ENCODE assay signal across 11 mouse cellular contexts in genomic region chr5:100825975-100826374, GRCm38 (mm10). TPM values are rescaled to one million over a fixed set of nuclear protein-coding genes. Genes with fewer than 3 reads are reported as not detected.
DNase-seq lines count a peak whose midpoint lies in the region; ATAC-seq and TF ChIP-seq lines count a peak whose summit lies in the region.
"Had no signal": no experiment of that assay in that cellular context is flagged by ENCODE, and none has a peak within 500 bp of the region (broad histone marks: within the 10 kb centered on the region; RNA-seq: fewer than 3 reads in every experiment).

No protein-coding gene starts in this region.

- ATAC-seq in forebrain, embryonic 14.5 days: no peak
- ATAC-seq in forebrain, embryonic 13.5 days: no peak
- ATAC-seq in lung, embryonic 14.5 days (ENCODE audit: insufficient read depth): no peak

- H3K4me1 ChIP-seq in forebrain, embryonic 14.5 days (ENCODE audit: control insufficient read depth, insufficient read depth, low read length): no peaks in the 10 kb centered on the region
- H3K4me1 ChIP-seq in forebrain, embryonic 13.5 days: no peaks in the 10 kb centered on the region
- H3K4me1 ChIP-seq in lung, embryonic 14.5 days (ENCODE audit: insufficient read depth): no peaks in the 10 kb centered on the region
- H3K4me1 ChIP-seq in small intestine, adult 2 months (ENCODE audit: control insufficient read depth, insufficient read depth, insufficient read length, low read length): no peaks in the 10 kb centered on the region
- H3K4me1 ChIP-seq: embryonic facial prominence, embryonic 12.5 days; limb, embryonic 12.5 days had no signal

- H3K4me3 ChIP-seq in forebrain, embryonic 14.5 days (ENCODE audit: low read depth, low read length): no peak overlapping the region
- no peak overlapping the region for H3K4me3 ChIP-seq in forebrain, embryonic 13.5 days
- no peak overlapping the region for H3K4me3 ChIP-seq in lung, embryonic 14.5 days (ENCODE audit: low read depth, low read length)
- no peak overlapping the region for H3K4me3 ChIP-seq in small intestine, adult 2 months (ENCODE audit: low read depth, low read length)
- H3K4me3 ChIP-seq: embryonic facial prominence, embryonic 12.5 days; limb, embryonic 12.5 days had no signal

- peak; percentile 53 for TF ChIP-seq CTCF in lung, embryonic 14.5 days (IDR thresholded peaks at IDR 0.05; ENCODE audit: low read depth)
- TF ChIP-seq CTCF in small intestine, adult 2 months (IDR thresholded peaks at IDR 0.05; ENCODE audit: extremely low read depth, insufficient read length, insufficient replicate concordance, low read depth, low read length): peak; percentile 48; the same call in 1 of the 2 replicates

- H3K4me2 ChIP-seq in forebrain, embryonic 14.5 days (ENCODE audit: low read length): no peak overlapping the region
- H3K4me2 ChIP-seq in forebrain, embryonic 13.5 days: no peak overlapping the region
- no peak overlapping the region for H3K4me2 ChIP-seq in lung, embryonic 14.5 days
- H3K4me2 ChIP-seq: embryonic facial prominence, embryonic 12.5 days; limb, embryonic 12.5 days had no signal

- H3K27me3 ChIP-seq in forebrain, embryonic 14.5 days (replicated peaks; ENCODE audit: control insufficient read depth, insufficient read depth, low read length): 0 out of 2 replicates have a peak, but pooled peaks cover 3% of the 10 kb centered on the region
- H3K27me3 ChIP-seq in forebrain, embryonic 13.5 days: no peaks in the 10 kb centered on the region
- H3K27me3 ChIP-seq in lung, embryonic 14.5 days (ENCODE audit: insufficient read depth, low read length): no peaks in the 10 kb centered on the region
- H3K27me3 ChIP-seq in small intestine, adult 2 months (ENCODE audit: control insufficient read depth, insufficient read depth, low read length): no peaks in the 10 kb centered on the region
- H3K27me3 ChIP-seq: embryonic facial prominence, embryonic 12.5 days; limb, embryonic 12.5 days had no signal

- no peaks in the 10 kb centered on the region for H3K9me3 ChIP-seq in forebrain, embryonic 14.5 days (replicated peaks; ENCODE audit: control insufficient read depth, low read length)
- H3K9me3 ChIP-seq in forebrain, embryonic 13.5 days (replicated peaks): no peaks in the 10 kb centered on the region
- H3K9me3 ChIP-seq in lung, embryonic 14.5 days (ENCODE audit: low read depth, low read length): no peaks in the 10 kb centered on the region
- H3K9me3 ChIP-seq: embryonic facial prominence, embryonic 12.5 days; limb, embryonic 12.5 days had no signal

- H3K27ac ChIP-seq in forebrain, embryonic 14.5 days (ENCODE audit: low read depth, low read length): no peak overlapping the region
- no peak overlapping the region for H3K27ac ChIP-seq in forebrain, embryonic 13.5 days
- H3K27ac ChIP-seq in lung, embryonic 14.5 days (ENCODE audit: low read depth): no peak overlapping the region
- no peak overlapping the region for H3K27ac ChIP-seq in small intestine, adult 2 months (ENCODE audit: insufficient read depth, low read depth, low read length)
- H3K27ac ChIP-seq: embryonic facial prominence, embryonic 12.5 days; limb, embryonic 12.5 days had no signal

- 21% methylated on average over 2 of the region's 2 CpGs for WGBS in forebrain, embryonic 14.5 days
- 27% methylated on average over 2 of the region's 2 CpGs for WGBS in forebrain, embryonic 13.5 days
- 18% methylated on average over 2 of the region's 2 CpGs for WGBS in lung, embryonic 14.5 days
- 15% methylated on average over 2 of the region's 2 CpGs for WGBS in small intestine, adult 2 months

- no peaks in the 10 kb centered on the region for H3K36me3 ChIP-seq in forebrain, embryonic 14.5 days (ENCODE audit: control insufficient read depth, insufficient read depth, low read length)
- no peaks in the 10 kb centered on the region for H3K36me3 ChIP-seq in forebrain, embryonic 13.5 days (ENCODE audit: poor library complexity, severe bottlenecking)
- no peaks in the 10 kb centered on the region for H3K36me3 ChIP-seq in lung, embryonic 14.5 days (ENCODE audit: insufficient read depth)
- no peaks in the 10 kb centered on the region for H3K36me3 ChIP-seq in small intestine, adult 2 months (ENCODE audit: control insufficient read depth, insufficient read depth, low read length)
- H3K36me3 ChIP-seq: embryonic facial prominence, embryonic 12.5 days; limb, embryonic 12.5 days had no signal

- DNase-seq in forebrain, embryonic 14.5 days (ENCODE audit: low spot score): peak; percentile 38
- DNase-seq in lung, embryonic 14.5 days: peak; percentile 43
- DNase-seq in lung, postnatal 14 days: no peak
- peak; percentile 64 for DNase-seq in adipocyte (ENCODE audit: low spot score)
- no peak for DNase-seq in layer of hippocampus, adult 8-10 months (ENCODE audit: low spot score in 2 of 2)
- DNase-seq in left cerebral cortex, postnatal 14 days (ENCODE audit: low spot score in 2 of 2): no peak
- DNase-seq: heart, postnatal 10 days had no signal

- no peak for TF ChIP-seq POLR2A in small intestine, adult 2 months (IDR thresholded peaks at IDR 0.05; ENCODE audit: low read depth, low read length)

- no peak overlapping the region for H3K9ac ChIP-seq in forebrain, embryonic 14.5 days (ENCODE audit: low read length)
- no peak overlapping the region for H3K9ac ChIP-seq in forebrain, embryonic 13.5 days
- no peak overlapping the region for H3K9ac ChIP-seq in lung, embryonic 14.5 days
- H3K9ac ChIP-seq: embryonic facial prominence, embryonic 12.5 days; limb, embryonic 12.5 days had no signal

- intact Hi-C loops in left cerebral cortex, postnatal 14 days (cut with DNase I): loop anchor here (2.0 to 10.0 kb wide), 2 partner anchors 89 to 839 kb away; partner anchors contain the start of gene Nkx6-1

RNA-seq across cellular contexts. Expression of gene Abraxas1, which starts 5.2 kb away (rescaled TPM):
- polyA plus RNA-seq in forebrain, embryonic 14.5 days (2014; fragmentation: Nextera tagmentation; extraction: Ambion mirVana): 11.8 and 13.4 TPM in 2 replicates
- 24.9 and 25.8 TPM in 2 replicates for polyA plus RNA-seq in forebrain, embryonic 13.5 days (2015; fragmentation: Nextera tagmentation; extraction: Ambion mirVana)
- polyA plus RNA-seq in lung, embryonic 14.5 days (2014; fragmentation: Nextera tagmentation; extraction: Ambion mirVana): 30.2 and 32.0 TPM in 2 replicates
- polyA plus RNA-seq in small intestine, adult 2 months (2012; rRNA removed): 0.63 and 0.95 TPM in 2 replicates
- total RNA-seq in layer of hippocampus, adult 8-10 months (2022): 10 to 100 TPM in 1 of 4 experiments, 1 to 10 TPM in 3; 7.0 to 11.1 (median 8.9) TPM
- 1 to 10 TPM; 5.7 to 5.9 TPM for total RNA-seq in left cerebral cortex, postnatal 14 days (2021)

RNA-seq across cellular contexts. Expression of gene Gpat3, which starts 19.5 kb away (rescaled TPM):
- polyA plus RNA-seq in forebrain, embryonic 14.5 days (2014; fragmentation: Nextera tagmentation; extraction: Ambion mirVana): 0.33 and 0.69 TPM in 2 replicates
- 0.30 and 0.81 TPM in 2 replicates for polyA plus RNA-seq in forebrain, embryonic 13.5 days (2015; fragmentation: Nextera tagmentation; extraction: Ambion mirVana)
- polyA plus RNA-seq in lung, embryonic 14.5 days (2014; fragmentation: Nextera tagmentation; extraction: Ambion mirVana): 0.63 and 0.93 TPM in 2 replicates
- 10.9 and 28.4 TPM in 2 replicates for polyA plus RNA-seq in small intestine, adult 2 months (2012; rRNA removed)
- 1 to 10 TPM; 2.8 to 4.0 (median 4.0) TPM for total RNA-seq in layer of hippocampus, adult 8-10 months (2022)
- 1 to 10 TPM; 1.4 to 1.5 TPM for total RNA-seq in left cerebral cortex, postnatal 14 days (2021)

RNA-seq across cellular contexts. Expression of gene Mrps18c, which starts 27.5 kb away (rescaled TPM):
- polyA plus RNA-seq in forebrain, embryonic 14.5 days (2014; fragmentation: Nextera tagmentation; extraction: Ambion mirVana): 156 and 172 TPM in 2 replicates
- polyA plus RNA-seq in forebrain, embryonic 13.5 days (2015; fragmentation: Nextera tagmentation; extraction: Ambion mirVana): 168 and 195 TPM in 2 replicates
- 161 and 167 TPM in 2 replicates for polyA plus RNA-seq in lung, embryonic 14.5 days (2014; fragmentation: Nextera tagmentation; extraction: Ambion mirVana)
- polyA plus RNA-seq in small intestine, adult 2 months (2012; rRNA removed): 1.8 and 3.4 TPM in 2 replicates
- 10 to 100 TPM; 58.2 to 74.5 (median 66.7) TPM for total RNA-seq in layer of hippocampus, adult 8-10 months (2022)
- total RNA-seq in left cerebral cortex, postnatal 14 days (2021): 10 to 100 TPM; 48.1 to 57.8 TPM

RNA-seq across cellular contexts. Expression of gene Helq, which starts 27.6 kb away (rescaled TPM):
- polyA plus RNA-seq in forebrain, embryonic 14.5 days (2014; fragmentation: Nextera tagmentation; extraction: Ambion mirVana): 16.0 and 20.5 TPM in 2 replicates
- polyA plus RNA-seq in forebrain, embryonic 13.5 days (2015; fragmentation: Nextera tagmentation; extraction: Ambion mirVana): 22.0 and 23.3 TPM in 2 replicates
- polyA plus RNA-seq in lung, embryonic 14.5 days (2014; fragmentation: Nextera tagmentation; extraction: Ambion mirVana): 20.3 and 21.6 TPM in 2 replicates
- 2.5 and 4.8 TPM in 2 replicates for polyA plus RNA-seq in small intestine, adult 2 months (2012; rRNA removed)
- 10 to 100 TPM; 13.2 to 22.4 (median 19.5) TPM for total RNA-seq in layer of hippocampus, adult 8-10 months (2022)
- total RNA-seq in left cerebral cortex, postnatal 14 days (2021): 10 to 100 TPM; 12.8 to 19.1 TPM

Comparison
In these comparisons a context has a peak if more than half of its experiments do, and no peak if none do; other contexts are left out.
1. DNase-seq: peak in forebrain, embryonic 14.5 days (single experiment), lung, embryonic 14.5 days (single experiment) and adipocyte (single experiment); none in lung, postnatal 14 days (single experiment), layer of hippocampus, adult 8-10 months (0 of 2) and left cerebral cortex, postnatal 14 days (0 of 2).
2. RNA of gene Mrps18c, which starts 27.5 kb away (polyA plus RNA-seq): 168 to 195 TPM in forebrain, embryonic 13.5 days, 156 to 172 TPM in forebrain, embryonic 14.5 days and 161 to 167 TPM in lung, embryonic 14.5 days; 1.8 to 3.4 TPM in small intestine, adult 2 months; every median in the first group is over 10 times any median in the second.